Mouse (Mus musculus) right cerebral cortex, adult 18-20 months (tissue): ENCODE measurements around the gene Tmc6.
A peak's percentile ranks its signal among the peaks of the same experiment; 100 is the strongest.

Experiments
- DNase-seq: peaks from one replicate; pipeline ENCODE4 v3.0.0; 2022; ENCODE audit warnings: mixed read lengths

The Tmc6 gene

DNA sequence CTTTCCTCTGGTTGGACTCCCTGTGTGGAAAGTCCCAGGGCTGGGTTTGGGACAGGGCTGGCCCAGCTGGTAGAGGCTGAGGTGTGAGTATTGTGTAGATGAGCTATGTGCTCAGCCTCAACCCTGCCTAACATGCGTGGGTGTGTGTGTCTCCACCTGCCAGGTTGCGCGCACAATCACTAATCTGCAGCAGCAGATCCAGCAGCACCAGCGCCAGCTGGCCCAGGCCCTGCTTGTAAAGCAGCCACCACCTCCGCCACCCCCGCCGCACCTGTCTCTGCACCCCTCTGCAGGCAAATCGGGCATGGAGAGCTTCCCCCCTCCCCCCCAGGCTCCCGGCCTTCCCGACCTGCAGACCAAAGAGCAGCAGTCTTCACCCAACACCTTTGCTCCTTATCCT is 32.6 kb downstream of the Tmc6 start:
- DNase-seq: peak; percentile 88

DNA sequence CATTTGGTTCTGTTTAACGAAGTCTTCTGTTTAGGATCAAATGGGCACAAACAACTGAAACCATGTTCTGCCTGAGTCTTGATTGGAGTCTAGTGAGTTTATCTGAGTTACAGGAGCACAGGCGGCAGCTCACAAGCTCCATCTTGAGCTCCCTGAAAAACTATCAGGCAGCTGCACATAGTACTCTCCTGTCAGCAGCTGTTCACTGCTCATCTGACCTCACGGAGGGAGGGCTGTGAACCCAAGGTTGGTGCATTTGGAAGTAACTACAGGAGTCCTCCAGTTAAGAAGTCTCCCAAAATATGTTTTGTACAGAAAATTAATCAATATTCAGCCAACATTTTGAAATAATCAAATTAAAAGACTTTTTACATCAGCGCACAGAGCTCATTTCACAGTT is 33.4 kb downstream of the Tmc6 start:
- no peak for DNase-seq

DNA sequence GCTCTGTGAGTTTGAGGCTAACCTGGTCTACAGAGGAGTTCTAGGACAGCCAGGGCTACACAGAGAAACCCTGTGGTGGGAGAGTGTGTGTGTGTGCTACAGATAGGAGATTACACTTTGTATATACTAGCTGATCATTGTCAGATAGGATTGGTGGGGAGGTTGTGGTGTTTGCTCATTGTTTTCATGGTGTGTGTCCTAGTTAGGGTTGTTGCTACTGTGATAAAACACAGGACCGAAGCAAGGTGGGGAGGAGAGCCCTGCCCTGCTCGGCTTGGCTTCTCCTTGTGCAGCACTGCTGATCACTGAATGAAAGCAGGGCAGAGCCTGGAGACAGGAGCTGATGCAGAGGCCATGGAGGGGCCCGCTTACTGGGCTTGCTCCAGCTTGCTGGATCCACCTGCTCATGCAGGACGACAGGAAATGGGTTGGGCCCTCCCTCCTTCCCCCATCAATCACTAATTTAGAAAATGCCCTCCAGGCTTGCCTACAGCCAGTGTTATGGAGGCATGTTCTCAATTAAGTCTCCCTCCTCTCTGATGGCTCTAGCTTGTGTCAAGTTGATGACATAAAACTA is 38.5 kb downstream of the Tmc6 start:
- no peak for DNase-seq

DNA sequence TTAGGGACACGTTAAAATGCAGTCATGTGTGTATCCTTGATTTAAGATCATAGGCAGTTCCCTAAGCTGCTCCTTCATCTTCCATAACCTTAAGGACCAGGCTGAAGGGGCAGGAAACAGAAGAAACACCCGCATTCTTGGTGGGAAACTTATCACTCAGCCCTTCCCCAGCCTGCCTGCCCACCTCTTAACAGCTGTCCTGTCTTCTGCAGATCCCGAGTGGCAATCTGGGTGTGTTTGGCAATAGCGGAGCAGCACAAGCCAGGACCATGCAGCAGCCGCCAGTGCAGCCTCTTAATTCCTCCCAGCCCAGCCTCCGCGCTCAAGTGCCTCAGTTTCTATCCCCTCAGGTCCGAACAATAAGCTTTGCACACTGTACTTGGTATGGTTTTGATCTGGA is 39.3 kb downstream of the Tmc6 start:
- DNase-seq: no peak

DNA sequence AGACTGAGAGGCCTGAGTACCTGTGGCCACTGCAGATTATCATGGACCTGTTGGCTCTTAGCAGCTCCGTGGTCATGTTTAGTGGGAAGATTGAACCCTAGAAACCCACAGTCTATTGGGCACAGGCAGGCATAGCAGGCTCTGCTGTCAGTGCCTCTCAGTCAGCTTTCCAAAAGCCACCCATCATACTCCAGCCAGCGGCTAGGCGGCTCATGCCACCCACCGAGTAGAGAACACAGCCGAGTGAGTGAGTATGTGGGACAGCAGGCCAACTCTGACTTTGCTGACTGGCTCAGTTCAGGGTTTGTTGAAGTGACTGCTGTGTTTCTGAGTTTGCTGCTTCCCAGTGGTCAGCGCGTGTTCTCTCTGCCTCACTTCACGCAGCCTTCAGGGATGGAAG is 39.8 kb downstream of the Tmc6 start:
- peak; percentile 44 for DNase-seq

DNA sequence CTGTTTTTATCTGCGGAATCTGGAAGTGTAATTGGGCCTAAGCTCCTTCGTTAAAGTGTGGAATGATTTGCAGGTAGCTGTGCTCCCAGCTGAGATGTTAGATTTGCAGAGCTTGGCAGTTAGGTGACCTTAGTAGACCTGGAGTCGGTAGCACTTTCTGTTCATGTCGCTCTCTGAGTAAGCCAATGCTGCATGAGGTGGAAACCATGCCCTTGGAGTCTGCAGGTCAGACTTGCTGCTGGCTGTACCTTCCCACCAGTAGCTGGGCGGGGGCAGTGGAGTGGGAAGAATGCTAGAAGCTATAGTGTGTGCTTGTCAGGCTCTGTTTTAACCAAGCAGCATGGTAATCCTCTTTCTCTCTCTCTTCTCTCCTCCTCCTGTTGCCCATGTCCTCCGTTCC is 40.9 kb downstream of the Tmc6 start:
- DNase-seq: no peak

DNA sequence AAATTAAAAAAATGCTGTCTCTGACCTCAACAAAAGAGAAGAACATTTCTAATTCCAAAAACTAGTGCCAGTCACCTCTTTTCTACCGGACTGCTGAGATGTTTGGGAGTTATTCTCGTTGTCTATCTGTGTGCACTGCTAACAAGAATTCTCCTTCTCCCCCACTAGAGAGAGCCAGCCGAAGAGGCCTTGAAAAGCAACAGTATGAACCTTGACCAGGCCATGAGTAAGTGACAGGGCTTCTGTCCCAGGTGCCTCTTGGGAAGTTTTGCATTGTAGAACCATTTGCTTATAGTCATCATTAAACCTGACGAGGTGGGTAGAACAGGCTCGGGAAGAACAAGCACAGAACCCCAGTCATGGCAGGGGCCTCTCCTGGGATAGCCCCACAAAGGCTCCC is 43.9 kb downstream of the Tmc6 start:
- DNase-seq: no peak

DNA sequence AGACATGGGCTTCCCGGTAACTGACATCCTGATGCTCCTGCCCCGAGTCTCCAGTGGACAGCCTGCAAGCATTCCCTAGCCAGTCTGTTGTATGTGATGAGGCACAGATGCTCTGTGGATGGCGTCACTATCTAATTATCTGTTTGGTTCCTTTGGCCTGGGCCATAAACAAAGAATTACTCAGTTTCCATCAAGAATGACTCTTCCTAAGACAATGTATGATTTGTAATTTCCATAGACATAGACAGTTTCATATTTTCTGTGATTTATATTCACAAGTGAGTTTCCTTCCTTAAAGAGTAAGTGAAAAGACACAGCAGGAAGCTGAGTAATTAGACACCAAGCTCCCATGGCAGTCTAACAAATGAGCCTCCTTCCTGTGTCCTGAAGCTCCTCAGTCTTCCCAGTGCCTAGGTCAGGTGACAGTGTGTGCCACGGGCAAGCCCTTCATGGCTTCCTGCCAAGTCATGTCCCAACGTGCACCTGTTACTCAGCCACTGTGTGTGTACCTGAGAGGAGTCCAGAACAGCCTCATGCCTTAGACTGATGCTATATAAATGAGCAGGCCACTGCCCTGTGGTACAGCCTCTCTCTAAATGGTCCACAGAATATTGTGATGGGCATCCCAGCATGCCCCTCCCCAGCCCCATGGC is 45.8 kb downstream of the Tmc6 start:
- DNase-seq: no peak

DNA sequence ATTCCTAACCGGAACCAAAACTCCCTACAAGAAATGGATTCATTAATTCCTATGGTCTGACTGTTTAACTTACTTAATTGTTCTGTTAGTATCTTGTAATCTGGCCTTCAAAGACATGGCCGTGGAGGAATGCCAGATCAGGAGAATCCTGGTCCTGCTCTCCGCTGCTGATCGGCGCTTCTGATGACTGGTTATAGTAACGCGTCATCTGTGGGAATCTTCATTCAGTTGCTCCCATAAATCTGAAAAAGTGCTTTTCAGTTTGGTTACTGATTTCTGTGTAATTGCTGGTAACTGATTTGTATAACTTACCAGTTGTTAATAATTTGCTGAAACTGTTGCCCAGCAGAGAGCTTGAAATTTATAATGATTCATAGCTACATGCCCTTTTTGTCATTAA is 50.5 kb downstream of the Tmc6 start:
- DNase-seq: no peak

DNA sequence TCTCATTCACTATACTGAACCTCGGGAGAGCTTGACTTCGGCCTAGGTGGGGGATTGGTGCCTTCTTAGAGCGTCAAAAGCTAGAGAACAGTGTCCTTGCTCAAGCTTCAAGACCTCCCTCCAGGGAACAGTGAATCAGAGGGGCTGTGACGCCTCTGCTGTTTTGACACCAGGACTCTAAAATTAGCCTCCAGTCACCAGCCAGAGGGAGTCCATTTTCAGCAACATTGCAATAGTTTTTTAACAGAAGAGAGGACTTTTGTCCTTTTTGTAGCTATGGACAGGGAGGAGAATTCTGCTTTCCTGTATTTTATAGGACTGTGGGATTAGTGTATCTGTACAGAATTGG is 51.5 kb downstream of the Tmc6 start:
- DNase-seq: no peak

DNA sequence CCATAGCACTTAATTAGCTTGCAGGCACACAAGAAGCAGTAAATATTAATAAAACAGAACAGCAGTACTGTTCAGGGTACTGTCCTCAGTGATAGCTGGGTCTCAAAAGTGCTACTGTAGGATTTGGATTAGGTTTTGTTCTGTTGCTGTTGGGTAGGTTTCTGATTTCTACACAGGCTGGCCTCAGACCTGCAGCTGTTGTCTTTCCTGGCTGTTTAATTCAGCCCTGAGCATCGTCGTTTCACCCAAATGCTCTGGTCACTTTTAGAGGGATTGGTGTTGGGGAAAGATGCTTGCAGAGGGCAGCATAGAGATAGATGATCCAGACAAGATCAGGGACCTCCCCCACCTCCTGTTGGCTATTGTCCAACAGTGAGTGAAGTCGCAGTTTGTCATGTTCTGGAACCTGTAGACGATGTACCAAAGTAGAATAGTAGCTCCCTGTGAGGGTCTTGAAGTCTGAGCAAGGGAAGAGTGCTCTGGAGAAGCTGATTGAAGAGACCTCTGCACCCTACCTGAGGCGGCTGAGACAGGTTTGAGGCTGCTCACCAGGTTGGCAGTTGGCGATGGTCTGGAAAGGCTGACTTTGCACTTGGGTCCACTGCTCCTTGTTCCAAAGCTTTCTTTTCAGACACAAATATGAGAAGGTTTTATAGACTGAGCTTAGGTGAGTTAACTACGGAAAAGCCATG is 52.1 kb downstream of the Tmc6 start:
- DNase-seq: no peak

DNA sequence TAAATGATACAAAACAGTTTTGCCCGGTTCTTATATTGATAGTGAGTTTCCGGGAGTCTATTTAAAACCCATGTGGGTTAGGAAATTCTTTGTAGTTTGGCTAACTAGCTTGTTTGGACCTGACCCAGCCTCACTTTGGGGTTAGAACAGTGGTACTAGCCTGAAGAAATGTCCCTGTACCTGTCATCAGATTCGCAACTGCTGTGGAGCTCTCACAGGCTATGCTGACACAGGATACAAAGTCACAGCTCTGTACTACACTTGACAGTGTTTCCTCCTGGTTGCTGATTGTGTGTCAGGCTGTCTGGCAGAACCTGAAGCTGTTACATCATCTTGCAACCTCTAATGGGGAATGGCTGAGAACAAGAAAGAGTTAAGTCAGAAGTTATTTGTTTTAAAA is 52.7 kb downstream of the Tmc6 start:
- DNase-seq: no peak

DNA sequence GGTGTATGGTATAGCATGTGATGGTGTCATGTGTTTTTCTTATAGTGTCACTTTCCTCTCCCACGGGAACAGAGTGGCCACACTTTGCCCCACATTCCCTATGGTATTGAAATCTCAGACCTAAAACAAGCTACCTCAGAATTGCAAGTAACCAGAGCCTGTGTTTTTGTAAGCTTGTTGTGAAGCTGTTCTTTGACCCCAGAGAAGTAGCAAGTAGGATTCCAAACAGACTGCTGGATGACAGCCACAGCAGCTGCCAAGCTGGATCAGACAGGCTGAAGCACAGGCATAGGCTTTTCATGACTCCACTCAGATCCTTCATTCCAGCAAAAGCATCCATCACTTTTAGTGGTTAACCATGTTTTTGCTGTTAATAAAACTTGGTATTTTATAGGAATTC is 53.2 kb downstream of the Tmc6 start:
- no peak for DNase-seq

DNA sequence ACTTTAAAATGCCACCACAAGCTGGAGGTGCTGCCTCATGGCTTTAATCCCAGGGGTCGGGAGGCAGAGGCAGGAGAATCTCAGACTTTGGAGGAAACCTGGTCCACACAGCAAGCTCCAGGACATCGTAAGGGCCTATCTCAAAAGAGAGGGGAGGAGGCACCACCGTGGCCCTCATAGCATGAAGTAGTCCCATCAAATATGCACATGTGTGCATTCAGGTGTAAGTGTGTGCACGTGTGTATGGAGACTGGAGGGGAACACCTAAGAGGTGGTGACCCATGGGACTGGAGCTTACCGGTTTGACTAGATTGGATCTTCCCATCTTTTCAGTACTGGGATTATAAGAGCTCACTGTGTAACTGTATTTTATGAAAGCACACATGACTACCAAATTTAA is 53.8 kb downstream of the Tmc6 start:
- DNase-seq: no peak

DNA sequence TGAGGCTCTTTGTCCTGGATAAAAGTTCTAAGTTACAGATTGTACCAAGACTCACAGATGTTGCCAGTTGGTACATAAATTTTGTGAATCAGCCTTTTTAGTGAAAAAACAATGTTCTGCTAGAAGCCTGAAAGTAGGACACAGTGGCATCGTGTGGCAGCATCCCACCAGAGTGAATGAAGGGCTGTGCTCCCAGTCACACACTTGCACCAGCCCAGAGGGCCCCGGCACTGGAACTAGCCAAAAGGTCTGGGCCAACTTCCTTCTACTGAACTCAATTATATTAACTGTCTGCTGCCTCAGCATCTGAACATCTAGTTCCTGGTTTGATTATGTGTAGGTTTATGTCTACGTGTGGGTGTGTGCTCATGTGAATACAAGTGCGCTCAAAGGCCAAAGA is 55.0 kb downstream of the Tmc6 start:
- DNase-seq: no peak

DNA sequence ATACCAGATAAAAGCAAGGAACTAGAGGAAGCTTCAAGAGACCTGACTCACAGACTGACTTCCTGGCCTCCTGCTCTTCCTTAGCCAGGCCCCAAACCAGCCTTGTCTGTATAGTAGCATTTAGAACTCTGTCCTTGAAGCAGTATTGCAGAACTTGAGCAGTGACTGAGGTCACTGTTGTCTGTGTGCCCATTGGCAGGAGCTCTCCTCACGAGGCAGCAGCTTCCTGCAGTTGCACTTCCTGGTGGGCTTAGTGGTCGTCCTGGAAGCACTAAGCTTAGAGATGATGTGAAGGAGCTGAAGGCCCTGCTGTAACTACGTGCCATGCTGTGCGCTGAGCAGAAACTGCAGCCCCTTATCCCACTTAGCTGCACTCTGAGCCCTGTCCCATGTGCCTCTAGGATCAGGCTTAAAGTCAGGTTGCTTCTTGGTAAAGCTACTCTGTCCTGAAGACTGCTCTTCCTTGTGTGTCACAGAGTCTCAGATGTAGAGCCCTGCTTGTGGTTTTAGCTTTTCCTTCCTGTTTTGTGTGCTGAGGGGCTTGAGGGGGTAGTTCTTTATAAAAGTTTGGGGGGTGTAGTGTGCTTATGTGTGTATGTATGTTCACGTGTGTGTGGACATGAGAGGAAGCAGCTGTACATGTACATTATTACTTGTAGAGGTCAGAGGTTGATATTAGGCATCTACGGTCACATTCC is 57.2 kb downstream of the Tmc6 start:
- DNase-seq: no peak

DNA sequence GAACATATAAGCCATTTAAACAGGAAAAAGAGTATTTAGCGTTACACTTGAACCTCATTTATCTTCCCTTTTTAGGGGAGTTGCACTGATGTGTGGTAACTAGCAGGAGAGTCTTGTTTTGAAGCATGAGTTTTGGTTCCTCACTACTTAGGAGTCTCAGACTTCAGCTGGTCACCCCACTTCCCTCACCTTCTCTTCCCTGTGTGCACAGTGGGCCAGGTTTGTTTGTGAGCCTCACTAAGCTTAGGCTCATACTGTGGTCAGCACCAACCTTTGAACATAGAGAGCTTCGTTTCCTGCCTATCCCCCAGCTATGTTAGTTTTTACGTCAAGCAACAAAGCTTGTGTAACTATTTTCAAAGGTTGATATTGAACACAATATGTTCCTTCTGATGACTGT is 63.2 kb downstream of the Tmc6 start:
- DNase-seq: no peak
